Mouse (Mus musculus) forebrain, embryonic 14.5 days (tissue): ENCODE measurements at regions not wholly inside any gene's neighbourhood (a gene's known extent, or its start where the extent isn't known, plus 50 kb on each side); places are given as distances from the start of the nearest gene placed in this dataset.
A peak's percentile ranks its signal among the peaks of the same experiment; 100 is the strongest.
"Not testable (repeated sequence)": the region's sequence is repeated elsewhere in the genome, so short reads cannot be mapped to it uniquely, and the experiment has no call there.

Source experiments
- ATAC-seq: fragments of 200-750 bp; cut with Nextera tagmentation; 2 replicates; pipeline ENCODE4 v1.8.0; 2017; ENCODE audit warnings: mild to moderate bottlenecking, moderate library complexity
- DNase-seq: peaks from one replicate; pipeline ENCODE4 v3.0.0-alpha.2; 2015; ENCODE audit warnings: low spot score
- H3K27ac ChIP-seq: fragments of 300-500 bp; sonication (generic); 2 replicates; pipeline ENCODE4 v1.5.1; 2014; ENCODE audit warnings: low read depth, mild to moderate bottlenecking, control low read depth, low read length, moderate library complexity
- H3K27me3 ChIP-seq: fragments of 300-500 bp; sonication (generic); replicated peaks from 2 replicates; pipeline ENCODE4 v1.6.1; 2014; ENCODE audit warnings: low read length, control low read depth, mixed read lengths; ENCODE audit not compliant: control insufficient read depth, insufficient read depth
- H3K36me3 ChIP-seq: fragments of 300-500 bp; sonication (generic); 2 replicates; pipeline ENCODE4 v1.6.1; 2014; ENCODE audit warnings: low read length, control low read depth; ENCODE audit not compliant: control insufficient read depth, insufficient read depth
- H3K4me1 ChIP-seq: fragments of 300-500 bp; sonication (generic); 2 replicates; pipeline ENCODE4 v1.6.1; 2014; ENCODE audit warnings: antibody characterized with exemption, low read length, control low read depth; ENCODE audit not compliant: control insufficient read depth, insufficient read depth
- H3K4me2 ChIP-seq: fragments of 300-500 bp; sonication (generic); 2 replicates; pipeline ENCODE4 v1.6.1; 2014; ENCODE audit warnings: mild to moderate bottlenecking, control low read depth, low read length
- H3K4me3 ChIP-seq: fragments of 300-500 bp; sonication (generic); 2 replicates; pipeline ENCODE4 v1.5.1; 2014; ENCODE audit warnings: low read depth, low read length, control low read depth
- H3K9ac ChIP-seq: fragments of 300-500 bp; sonication (generic); 2 replicates; pipeline ENCODE4 v1.6.1; 2014; ENCODE audit warnings: mild to moderate bottlenecking, low read length, control low read depth, moderate library complexity
- H3K9me3 ChIP-seq: fragments of 300-500 bp; sonication (generic); replicated peaks from 2 replicates; pipeline ENCODE4 v1.6.1; 2016; ENCODE audit warnings: low read length, control low read depth, mixed read lengths; ENCODE audit not compliant: control insufficient read depth
- WGBS: fragments of 180-500 bp; shearing (Covaris S2); extraction: QIAGEN DNeasy Blood & Tissue Kit; methylation state at CpG from one replicate; pipeline ENCODE4 v1.1.7; 2014; 5-methylcytosine and 5-hydroxymethylcytosine counted together

GRCm38 (mm10) chr1:164744955-164745608, 51.4 kb upstream of the Dpt start:
- Histone ChIP-seq H3K4me1 (no peaks in the 10 kb centered on the region), H3K27me3 (no peaks in the 10 kb centered on the region), H3K4me2 (no peak overlapping the region), H3K27ac (no peak overlapping the region), H3K9ac (no peak overlapping the region), H3K4me3 (no peak overlapping the region), H3K9me3 (no peaks in the 10 kb centered on the region), H3K36me3 (no peaks in the 10 kb centered on the region)
- ATAC-seq (peak; percentile 46; the same call in 1 of the 2 replicates), DNase-seq (peak; percentile 62)

GRCm38 (mm10) chr1:164744499-164744898, 51.9 kb upstream of the Dpt start:
- WGBS: 67% methylated on average over 3 of the region's 3 CpGs
- DNase-seq (no peak), ATAC-seq (no peak)
- Histone ChIP-seq H3K9ac (no peak overlapping the region), H3K4me3 (no peak overlapping the region), H3K27me3 (no peaks in the 10 kb centered on the region), H3K36me3 (no peaks in the 10 kb centered on the region), H3K9me3 (no peaks in the 10 kb centered on the region), H3K27ac (no peak overlapping the region), H3K4me2 (no peak overlapping the region), H3K4me1 (no peaks in the 10 kb centered on the region)

- H3K27ac ChIP-seq, H3K4me2 ChIP-seq, DNase-seq, H3K9me3 ChIP-seq, H3K27me3 ChIP-seq, H3K4me1 ChIP-seq, ATAC-seq, H3K4me3 ChIP-seq, H3K9ac ChIP-seq, H3K36me3 ChIP-seq: not testable (repeated sequence)
- WGBS: 95% methylated on average over 8 of the region's 9 CpGs
Observed at GRCm38 (mm10) chr1:164742897-164743296, 53.5 kb upstream of the Dpt start.

GRCm38 (mm10) chr1:164735646-164736045, 60.8 kb upstream of the Dpt start:
- Histone ChIP-seq H3K9me3 (no peaks in the 10 kb centered on the region), H3K9ac (no peak overlapping the region)
- no peak for ATAC-seq

GRCm38 (mm10) chr1:164733741-164734140, 62.7 kb upstream of the Dpt start:
- no peak overlapping the region for H3K9ac ChIP-seq
- H3K4me1 ChIP-seq: no peaks in the 10 kb centered on the region
- no peak overlapping the region for H3K4me2 ChIP-seq
- H3K36me3 ChIP-seq: no peaks in the 10 kb centered on the region
- ATAC-seq (no peak), DNase-seq (no peak)
- no peak overlapping the region for H3K4me3 ChIP-seq
- 87% methylated on average over 3 of the region's 3 CpGs for WGBS
- no peaks in the 10 kb centered on the region for H3K27me3 ChIP-seq
- no peaks in the 10 kb centered on the region for H3K9me3 ChIP-seq
- no peak overlapping the region for H3K27ac ChIP-seq

More at GRCm38 (mm10) chr1:164735646-164736045, 60.8 kb upstream of the Dpt start:
- Histone ChIP-seq H3K4me3 (no peak overlapping the region), H3K4me2 (no peak overlapping the region), H3K27ac (no peak overlapping the region), H3K4me1 (no peaks in the 10 kb centered on the region), H3K36me3 (no peaks in the 10 kb centered on the region), H3K27me3 (no peaks in the 10 kb centered on the region)
- WGBS: 67% methylated on average over 1 of the region's 1 CpGs
- DNase-seq: no peak

GRCm38 (mm10) chr1:164722054-164722453, 74.4 kb upstream of the Dpt start:
- Histone ChIP-seq H3K9me3 (no peaks in the 10 kb centered on the region), H3K4me2 (no peak overlapping the region), H3K27ac (no peak overlapping the region), H3K27me3 (no peaks in the 10 kb centered on the region), H3K4me3 (no peak overlapping the region), H3K9ac (no peak overlapping the region), H3K36me3 (no peaks in the 10 kb centered on the region), H3K4me1 (no peaks in the 10 kb centered on the region)
- ATAC-seq (no peak), DNase-seq (no peak)
- 0% methylated on average over 1 of the region's 1 CpGs for WGBS

GRCm38 (mm10) chr1:164714905-164715304, 81.5 kb upstream of the Dpt start:
- no peak overlapping the region for H3K9ac ChIP-seq
- WGBS: 75% methylated on average over 2 of the region's 2 CpGs
- H3K27ac ChIP-seq: no peak overlapping the region
- H3K4me3 ChIP-seq: no peak overlapping the region
- no peaks in the 10 kb centered on the region for H3K9me3 ChIP-seq
- no peaks in the 10 kb centered on the region for H3K27me3 ChIP-seq
- no peaks in the 10 kb centered on the region for H3K36me3 ChIP-seq
- H3K4me1 ChIP-seq: no peaks in the 10 kb centered on the region
- H3K4me2 ChIP-seq: no peak overlapping the region
- DNase-seq (no peak), ATAC-seq (no peak)

GRCm38 (mm10) chr1:164713798-164714551, 82.5 kb upstream of the Dpt start:
- Histone ChIP-seq H3K36me3 (no peaks in the 10 kb centered on the region), H3K4me1 (no peaks in the 10 kb centered on the region), H3K9ac (no peak overlapping the region), H3K27ac (no peak overlapping the region), H3K27me3 (no peaks in the 10 kb centered on the region), H3K4me2 (no peak overlapping the region), H3K9me3 (no peaks in the 10 kb centered on the region), H3K4me3 (no peak overlapping the region)
- ATAC-seq (no peak), DNase-seq (no peak)
- WGBS: 72% methylated on average over 4 of the region's 4 CpGs

GRCm38 (mm10) chr1:164712514-164712913, 83.9 kb upstream of the Dpt start:
- no peak for DNase-seq
- H3K36me3 ChIP-seq: no peaks in the 10 kb centered on the region
- H3K27ac ChIP-seq: no peak overlapping the region
- H3K9ac ChIP-seq: no peak overlapping the region
- H3K27me3 ChIP-seq: no peaks in the 10 kb centered on the region
- no peak for ATAC-seq
- no peaks in the 10 kb centered on the region for H3K9me3 ChIP-seq
- H3K4me3 ChIP-seq: no peak overlapping the region
- 93% methylated on average over 3 of the region's 3 CpGs for WGBS
- no peaks in the 10 kb centered on the region for H3K4me1 ChIP-seq
- H3K4me2 ChIP-seq: no peak overlapping the region
